Mouse (Mus musculus): ENCODE measurements around the gene Plscr4.

- no peak for TF ChIP-seq GATA1 (IDR thresholded peaks at IDR 0.05; ENCODE audit: low read length)
- TF ChIP-seq TAL1 (IDR thresholded peaks at IDR 0.05; ENCODE audit: low read length): no peak
Measured at GRCm38 (mm10) chr9:92524506-92524905, 67.3 kb downstream of the Plscr4 start.

Data from erythroblast, embryonic 14.5 days (primary cell).